8 mouse cellular contexts compared by ENCODE assay signal in genomic region chr2:152363245-152364147, GRCm38 (mm10). TPM values are rescaled to one million over a fixed set of nuclear protein-coding genes. Genes with fewer than 3 reads are reported as not detected.
DNase-seq lines count a peak whose midpoint lies in the region; ATAC-seq and TF ChIP-seq lines count a peak whose summit lies in the region.

No protein-coding gene starts in this region.

- H3K27me3 ChIP-seq in embryonic facial prominence, embryonic 12.5 days: no peaks in the 10 kb centered on the region
- H3K27me3 ChIP-seq in limb, embryonic 14.5 days (ENCODE audit: control insufficient read depth, insufficient read depth, low read length): no peaks in the 10 kb centered on the region
- H3K27me3 ChIP-seq in midbrain, postnatal 0 days (ENCODE audit: insufficient read depth, low read length): no peaks in the 10 kb centered on the region

- H3K9ac ChIP-seq in embryonic facial prominence, embryonic 12.5 days: no peak overlapping the region
- no peak overlapping the region for H3K9ac ChIP-seq in limb, embryonic 14.5 days (ENCODE audit: low read depth, low read length, severe bottlenecking)
- no peak overlapping the region for H3K9ac ChIP-seq in midbrain, postnatal 0 days (replicated peaks; ENCODE audit: low read length, poor library complexity, severe bottlenecking)

- peak; percentile 82 for DNase-seq in A20 (ENCODE audit: low read depth, low spot score)
- peak; percentile 89 to 90 for DNase-seq in adrenal gland, postnatal 36 days
- peak; percentile 75 for DNase-seq in heart, adult 8-10 months (ENCODE audit: low spot score)
- DNase-seq in kidney, adult 8-10 months: peak; percentile 92 to 93
- peak; percentile 88 for DNase-seq in limb, embryonic 14.5 days (ENCODE audit: low spot score)
- peak; percentile 91 for DNase-seq in midbrain, postnatal 0 days (ENCODE audit: low spot score)
- DNase-seq in spleen, postnatal 10 days (ENCODE audit: low spot score in 2 of 2): peak; percentile 62 to 81

- TF ChIP-seq CTCF in midbrain, postnatal 0 days (IDR thresholded peaks at IDR 0.05): peak; percentile 85

- 11% methylated on average over 17 of the region's 17 CpGs for WGBS in embryonic facial prominence, embryonic 12.5 days
- WGBS in limb, embryonic 14.5 days: 10% methylated on average over 17 of the region's 17 CpGs
- 7% methylated on average over 17 of the region's 17 CpGs for WGBS in midbrain, postnatal 0 days

- 0 out of 2 replicates have a peak, but pooled peaks have one; percentile 41 for ATAC-seq in embryonic facial prominence, embryonic 12.5 days (ENCODE audit: insufficient number of reproducible peaks, insufficient read depth, low FRiP score, low TSS enrichment)
- peak; percentile 48 for ATAC-seq in limb, embryonic 14.5 days (ENCODE audit: low FRiP score, low read depth)
- ATAC-seq in midbrain, postnatal 0 days (ENCODE audit: low FRiP score): peak; percentile 78

- 0 out of 2 replicates have a peak overlapping the region, but pooled peaks have one; percentile 0 for H3K27ac ChIP-seq in embryonic facial prominence, embryonic 12.5 days
- H3K27ac ChIP-seq in limb, embryonic 14.5 days (replicated peaks; ENCODE audit: low read depth, low read length): no peak overlapping the region
- peak overlapping the region; percentile 66 for H3K27ac ChIP-seq in midbrain, postnatal 0 days (ENCODE audit: low read depth, low read length)

- no peaks in the 10 kb centered on the region for H3K36me3 ChIP-seq in embryonic facial prominence, embryonic 12.5 days
- H3K36me3 ChIP-seq in limb, embryonic 14.5 days (ENCODE audit: control insufficient read depth, insufficient read depth, low read length): no peaks in the 10 kb centered on the region
- no peaks in the 10 kb centered on the region for H3K36me3 ChIP-seq in midbrain, postnatal 0 days (ENCODE audit: insufficient read depth, low read length)

- peak overlapping the region; percentile 7; the same call in 1 of the 2 replicates for H3K4me3 ChIP-seq in embryonic facial prominence, embryonic 12.5 days
- H3K4me3 ChIP-seq in limb, embryonic 14.5 days (replicated peaks; ENCODE audit: low read length): 0 out of 2 replicates have a peak overlapping the region, but pooled peaks have one; percentile 11
- H3K4me3 ChIP-seq in midbrain, postnatal 0 days (ENCODE audit: low read depth, low read length): no peak overlapping the region

- no peaks in the 10 kb centered on the region for H3K4me1 ChIP-seq in embryonic facial prominence, embryonic 12.5 days
- no peaks in the 10 kb centered on the region; the same call in 1 of the 2 replicates for H3K4me1 ChIP-seq in limb, embryonic 14.5 days (ENCODE audit: control insufficient read depth, insufficient read depth, low read length)
- no peaks in the 10 kb centered on the region for H3K4me1 ChIP-seq in midbrain, postnatal 0 days (ENCODE audit: insufficient read depth, low read length)

- no peaks in the 10 kb centered on the region for H3K9me3 ChIP-seq in embryonic facial prominence, embryonic 12.5 days
- no peaks in the 10 kb centered on the region for H3K9me3 ChIP-seq in limb, embryonic 14.5 days (ENCODE audit: control insufficient read depth, low read length)
- H3K9me3 ChIP-seq in midbrain, postnatal 0 days (ENCODE audit: low read length): no peaks in the 10 kb centered on the region

- peak overlapping the region; percentile 28 for H3K4me2 ChIP-seq in embryonic facial prominence, embryonic 12.5 days (replicated peaks)
- peak overlapping the region; percentile 47 for H3K4me2 ChIP-seq in limb, embryonic 14.5 days (replicated peaks; ENCODE audit: low read depth, low read length, severe bottlenecking)
- peak overlapping the region; percentile 31 for H3K4me2 ChIP-seq in midbrain, postnatal 0 days (ENCODE audit: low read depth, low read length, poor library complexity, severe bottlenecking)

- TF ChIP-seq POLR2A in limb, embryonic 14.5 days (IDR thresholded peaks at IDR 0.05; ENCODE audit: borderline replicate concordance, extremely low read depth, insufficient read depth, insufficient read length): no peak

RNA-seq across cellular contexts. Expression of gene Nrsn2, which starts 12.9 kb away (rescaled TPM):
- 1 to 10 TPM; 2.3 to 2.5 TPM for total RNA-seq in adrenal gland, postnatal 36 days (2021)
- 4.3 and 4.9 TPM in 2 replicates for polyA plus RNA-seq in embryonic facial prominence, embryonic 12.5 days (2016; fragmentation: Nextera tagmentation; extraction: Ambion mirVana)
- total RNA-seq in heart, adult 8-10 months (2022): not detected
- 3.6 and 4.9 TPM in 2 replicates for polyA plus RNA-seq in limb, embryonic 14.5 days (2012; rRNA removed)
- 2.5 and 2.7 TPM in 2 replicates for polyA plus RNA-seq in limb, embryonic 14.5 days (2014; fragmentation: Nextera tagmentation; extraction: Ambion mirVana)
- total RNA-seq in midbrain, postnatal 0 days (2014; rRNA removed): 72.5 and 80.2 TPM in 2 replicates
- 103 and 111 TPM in 2 replicates for polyA plus RNA-seq in midbrain, postnatal 0 days (2015; fragmentation: Nextera tagmentation; extraction: Ambion mirVana)

RNA-seq across cellular contexts. Expression of gene Trib3, which starts 19.7 kb away (rescaled TPM):
- total RNA-seq in adrenal gland, postnatal 36 days (2021): 10 to 100 TPM in 1 of 2 experiments, 1 to 10 TPM in 1; 4.6 to 19.9 TPM
- 3.5 and 3.7 TPM in 2 replicates for polyA plus RNA-seq in embryonic facial prominence, embryonic 12.5 days (2016; fragmentation: Nextera tagmentation; extraction: Ambion mirVana)
- 1 to 10 TPM; 3.3 to 4.2 (median 4.1) TPM for total RNA-seq in heart, adult 8-10 months (2022)
- 0.77 and 0.99 TPM in 2 replicates for polyA plus RNA-seq in limb, embryonic 14.5 days (2012; rRNA removed)
- 1.2 and 1.4 TPM in 2 replicates for polyA plus RNA-seq in limb, embryonic 14.5 days (2014; fragmentation: Nextera tagmentation; extraction: Ambion mirVana)
- 3.0 and 4.2 TPM in 2 replicates for total RNA-seq in midbrain, postnatal 0 days (2014; rRNA removed)
- 3.0 and 3.4 TPM in 2 replicates for polyA plus RNA-seq in midbrain, postnatal 0 days (2015; fragmentation: Nextera tagmentation; extraction: Ambion mirVana)

RNA-seq across cellular contexts. Expression of gene Rbck1, which starts 31.0 kb away (rescaled TPM):
- 10 to 100 TPM; 85.1 to 94.5 TPM for total RNA-seq in adrenal gland, postnatal 36 days (2021)
- 86.0 and 87.1 TPM in 2 replicates for polyA plus RNA-seq in embryonic facial prominence, embryonic 12.5 days (2016; fragmentation: Nextera tagmentation; extraction: Ambion mirVana)
- total RNA-seq in heart, adult 8-10 months (2022): 10 to 100 TPM; 36.1 to 51.7 (median 47.6) TPM
- 219 and 287 TPM in 2 replicates for polyA plus RNA-seq in limb, embryonic 14.5 days (2012; rRNA removed)
- polyA plus RNA-seq in limb, embryonic 14.5 days (2014; fragmentation: Nextera tagmentation; extraction: Ambion mirVana): 89.5 and 94.1 TPM in 2 replicates
- total RNA-seq in midbrain, postnatal 0 days (2014; rRNA removed): 117 and 118 TPM in 2 replicates
- polyA plus RNA-seq in midbrain, postnatal 0 days (2015; fragmentation: Nextera tagmentation; extraction: Ambion mirVana): 90.5 and 92.0 TPM in 2 replicates

RNA-seq across cellular contexts. Expression of gene Sox12, which starts 34.4 kb away (rescaled TPM):
- total RNA-seq in adrenal gland, postnatal 36 days (2021): 10 to 100 TPM in 1 of 2 experiments, 1 to 10 TPM in 1; 8.3 to 12.9 TPM
- polyA plus RNA-seq in embryonic facial prominence, embryonic 12.5 days (2016; fragmentation: Nextera tagmentation; extraction: Ambion mirVana): 16.9 and 18.1 TPM in 2 replicates
- 1 to 10 TPM; 5.5 to 8.5 (median 7.0) TPM for total RNA-seq in heart, adult 8-10 months (2022)
- 48.8 and 60.7 TPM in 2 replicates for polyA plus RNA-seq in limb, embryonic 14.5 days (2012; rRNA removed)
- 13.5 and 17.1 TPM in 2 replicates for polyA plus RNA-seq in limb, embryonic 14.5 days (2014; fragmentation: Nextera tagmentation; extraction: Ambion mirVana)
- total RNA-seq in midbrain, postnatal 0 days (2014; rRNA removed): 45.3 and 55.7 TPM in 2 replicates
- 9.4 and 10.8 TPM in 2 replicates for polyA plus RNA-seq in midbrain, postnatal 0 days (2015; fragmentation: Nextera tagmentation; extraction: Ambion mirVana)

RNA-seq across cellular contexts. Expression of gene Zcchc3, which starts 51.3 kb away (rescaled TPM):
- 1 to 10 TPM; 6.8 to 8.7 TPM for total RNA-seq in adrenal gland, postnatal 36 days (2021)
- 71.0 and 73.6 TPM in 2 replicates for polyA plus RNA-seq in embryonic facial prominence, embryonic 12.5 days (2016; fragmentation: Nextera tagmentation; extraction: Ambion mirVana)
- total RNA-seq in heart, adult 8-10 months (2022): 1 to 10 TPM; 5.8 to 7.6 (median 6.4) TPM
- 33.5 and 35.6 TPM in 2 replicates for polyA plus RNA-seq in limb, embryonic 14.5 days (2012; rRNA removed)
- polyA plus RNA-seq in limb, embryonic 14.5 days (2014; fragmentation: Nextera tagmentation; extraction: Ambion mirVana): 38.1 and 47.0 TPM in 2 replicates
- 15.1 and 15.2 TPM in 2 replicates for total RNA-seq in midbrain, postnatal 0 days (2014; rRNA removed)
- 13.9 and 16.6 TPM in 2 replicates for polyA plus RNA-seq in midbrain, postnatal 0 days (2015; fragmentation: Nextera tagmentation; extraction: Ambion mirVana)

Comparison
In these comparisons a context has a peak if more than half of its experiments do, and no peak if none do; other contexts are left out.
1. RNA of gene Nrsn2, which starts 12.9 kb away (total RNA-seq): 72.5 to 80.2 TPM in midbrain, postnatal 0 days; 2.3 to 2.5 TPM in adrenal gland, postnatal 36 days and not detected in heart, adult 8-10 months; every median in the first group is over 10 times any median in the second.
2. Peak in every context shown above with its lines, with median percentiles within 50 percentile points of each other: DNase-seq, ATAC-seq and H3K4me2 ChIP-seq.